Mouse (Mus musculus) A20 (cell line): ENCODE data around the gene Il17re.
A peak's percentile ranks its signal among the peaks of the same experiment; 100 is the strongest.

Source experiments
- DNase-seq: peaks from one replicate; pipeline ENCODE4 v3.0.0-alpha.2; 2011; ENCODE audit warnings: low read depth, low spot score

Gene Il17re

GRCm38 (mm10) chr6:113443091-113443490 lies 15.2 kb upstream of the Il17re start:
- DNase-seq, result peak; percentile 57

- no peak for DNase-seq
These were observed 13.9 kb upstream of the Il17re start for GRCm38 (mm10) chr6:113444207-113444965.

GRCm38 (mm10) chr6:113447639-113448038 lies 10.6 kb upstream of the Il17re start:
- no peak for DNase-seq

GRCm38 (mm10) chr6:113451839-113452238 lies 6.4 kb upstream of the Il17re start:
- no peak for DNase-seq

GRCm38 (mm10) chr6:113455007-113455406 lies 3.3 kb upstream of the Il17re start:
- peak; percentile 80 for DNase-seq

GRCm38 (mm10) chr6:113458635-113459034 lies 351 bp downstream of the Il17re start:
- no peak for DNase-seq

GRCm38 (mm10) chr6:113464040-113464439 lies 5.8 kb downstream of the Il17re start:
- no peak for DNase-seq

GRCm38 (mm10) chr6:113465602-113466001 lies 7.3 kb downstream of the Il17re start:
- no peak for DNase-seq

GRCm38 (mm10) chr6:113468512-113468911 lies 10.2 kb downstream of the Il17re start:
- peak; percentile 30 for DNase-seq

GRCm38 (mm10) chr6:113469021-113469420 lies 10.7 kb downstream of the Il17re start:
- peak; percentile 76 for DNase-seq

GRCm38 (mm10) chr6:113469432-113469831 lies 11.1 kb downstream of the Il17re start:
- no peak for DNase-seq

- no peak for DNase-seq
These were observed 13.1 kb downstream of the Il17re start, which contains the start of gene Il17rc for GRCm38 (mm10) chr6:113471297-113471936. Gene Il17rc, plus strand, starts transcription at chr6:113471427.

GRCm38 (mm10) chr6:113472061-113472460 lies 13.8 kb downstream of the Il17re start:
- no peak for DNase-seq

GRCm38 (mm10) chr6:113473246-113473645 lies 15.0 kb downstream of the Il17re start:
- DNase-seq, result no peak

GRCm38 (mm10) chr6:113473715-113474114 lies 15.4 kb downstream of the Il17re start:
- no peak for DNase-seq

- DNase-seq, result no peak
These were observed 19.1 kb downstream of the Il17re start for GRCm38 (mm10) chr6:113477353-113477752.

GRCm38 (mm10) chr6:113478906-113479305 lies 20.6 kb downstream of the Il17re start:
- no peak for DNase-seq

GRCm38 (mm10) chr6:113480555-113481373 lies 22.5 kb downstream of the Il17re start:
- no peak for DNase-seq

GRCm38 (mm10) chr6:113482477-113483099 lies 24.3 kb downstream of the Il17re start:
- no peak for DNase-seq

GRCm38 (mm10) chr6:113483100-113483615 lies 24.9 kb downstream of the Il17re start, which contains the start of gene Creld1:
Gene Creld1, plus strand, starts transcription at chr6:113483297.
- DNase-seq, result peak; percentile 97

GRCm38 (mm10) chr6:113483729-113484128 lies 25.4 kb downstream of the Il17re start:
- DNase-seq, result peak; percentile 54
